8 mouse cellular contexts compared by ENCODE assay signal in genomic region chr4:154986096-154986495, GRCm38 (mm10). TPM values are rescaled to one million over a fixed set of nuclear protein-coding genes. Genes with fewer than 3 reads are reported as not detected.
DNase-seq lines count a peak whose midpoint lies in the region; ATAC-seq lines count a peak whose summit lies in the region.

No protein-coding gene starts in this region.

- H3K27ac ChIP-seq in hindbrain, embryonic 12.5 days, result no peak overlapping the region

- WGBS in hindbrain, embryonic 12.5 days, result 24% methylated on average over 17 of the region's 17 CpGs

- H3K27me3 ChIP-seq in hindbrain, embryonic 12.5 days, result peaks cover 19% of the 10 kb centered on the region; the same call in 1 of the 2 replicates

- peak overlapping the region; percentile 27; the same call in 1 of the 2 replicates for H3K4me2 ChIP-seq in hindbrain, embryonic 12.5 days (replicated peaks)

- H3K4me3 ChIP-seq in hindbrain, embryonic 12.5 days, result no peak overlapping the region

- H3K36me3 ChIP-seq in hindbrain, embryonic 12.5 days, result peaks cover 4% of the 10 kb centered on the region

- ATAC-seq in hindbrain, embryonic 12.5 days (ENCODE audit: low FRiP score), result no peak

- H3K9ac ChIP-seq in hindbrain, embryonic 12.5 days, result 0 out of 2 replicates have a peak overlapping the region, but pooled peaks have one; percentile 29

- DNase-seq in MN1 (ENCODE audit: low spot score), result peak; percentile 92
- DNase-seq in cerebellum, postnatal 10 days, result peak; percentile 84 to 88
- DNase-seq in frontal cortex, postnatal 25 days (ENCODE audit: low spot score in 2 of 2), result peak; percentile 71 to 74
- peak; percentile 75 to 79 for DNase-seq in layer of hippocampus, postnatal 14 days (ENCODE audit: low spot score in 2 of 2)
- DNase-seq in lung, postnatal 14 days, result peak; percentile 83
- DNase-seq in right cerebral cortex, postnatal 10 days (ENCODE audit: low spot score in 2 of 2), result peak; percentile 78 to 84
- peak; percentile 70 to 90 for DNase-seq in urinary bladder, postnatal 4 days (ENCODE audit: low spot score in 2 of 2)

- H3K9me3 ChIP-seq in hindbrain, embryonic 12.5 days (replicated peaks), result no peaks in the 10 kb centered on the region

- peaks cover 21% of the 10 kb centered on the region for H3K4me1 ChIP-seq in hindbrain, embryonic 12.5 days

RNA-seq across cellular contexts. Expression of gene Pank4, which starts 22.2 kb away (rescaled TPM):
- 42.5 and 44.5 TPM in 2 replicates for polyA plus RNA-seq in hindbrain, embryonic 12.5 days (2016; fragmentation: Nextera tagmentation; extraction: Ambion mirVana)
- total RNA-seq in layer of hippocampus, postnatal 14 days (2021), result 10 to 100 TPM; 29.8 to 35.0 TPM

RNA-seq across cellular contexts. Expression of gene Hes5, which starts 25.4 kb away (rescaled TPM):
- 293 and 329 TPM in 2 replicates for polyA plus RNA-seq in hindbrain, embryonic 12.5 days (2016; fragmentation: Nextera tagmentation; extraction: Ambion mirVana)
- total RNA-seq in layer of hippocampus, postnatal 14 days (2021), result 10 to 100 TPM; 36.2 to 37.0 TPM

RNA-seq across cellular contexts. Expression of gene Tnfrsf14, which starts 57.7 kb away (rescaled TPM):
- polyA plus RNA-seq in hindbrain, embryonic 12.5 days (2016; fragmentation: Nextera tagmentation; extraction: Ambion mirVana), result 0.79 and 0.97 TPM in 2 replicates
- 1 to 10 TPM in 1 of 2 experiments, under 1 TPM in 1; 0.81 to 1.1 TPM for total RNA-seq in layer of hippocampus, postnatal 14 days (2021)
